Mouse (Mus musculus) R1 (cell line): Measurements from ENCODE around the gene Chrna1.

Experiments
- DNase-seq: peaks from one replicate; pipeline ENCODE4 v3.0.0-alpha.2; 2018; ENCODE audit warnings: low read depth, low spot score

Chrna1 gene

DNA sequence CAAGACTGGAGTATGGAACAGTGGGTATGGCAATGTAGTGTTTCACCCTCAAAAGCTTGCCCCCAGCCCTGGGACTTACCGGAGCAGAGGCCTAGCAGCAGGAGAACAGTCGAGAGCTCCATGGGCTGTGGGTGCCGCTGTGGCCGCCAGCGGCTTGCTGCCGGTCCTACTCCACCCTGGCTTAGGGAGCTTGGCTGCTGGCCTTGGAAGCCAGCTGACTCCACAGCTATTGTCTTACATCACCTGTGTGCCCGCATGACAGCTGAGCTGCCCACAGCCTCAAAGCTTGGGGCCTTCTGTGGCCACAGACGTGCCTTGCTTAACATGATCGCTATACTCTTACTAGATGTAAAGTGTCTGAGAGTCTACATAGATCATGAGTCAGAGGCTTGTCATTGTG, at the start of gene Chrna1:
Chrna1 (minus strand) TSS at position 173 of the 400 bp plus-strand sequence.
- no peak for DNase-seq

DNA sequence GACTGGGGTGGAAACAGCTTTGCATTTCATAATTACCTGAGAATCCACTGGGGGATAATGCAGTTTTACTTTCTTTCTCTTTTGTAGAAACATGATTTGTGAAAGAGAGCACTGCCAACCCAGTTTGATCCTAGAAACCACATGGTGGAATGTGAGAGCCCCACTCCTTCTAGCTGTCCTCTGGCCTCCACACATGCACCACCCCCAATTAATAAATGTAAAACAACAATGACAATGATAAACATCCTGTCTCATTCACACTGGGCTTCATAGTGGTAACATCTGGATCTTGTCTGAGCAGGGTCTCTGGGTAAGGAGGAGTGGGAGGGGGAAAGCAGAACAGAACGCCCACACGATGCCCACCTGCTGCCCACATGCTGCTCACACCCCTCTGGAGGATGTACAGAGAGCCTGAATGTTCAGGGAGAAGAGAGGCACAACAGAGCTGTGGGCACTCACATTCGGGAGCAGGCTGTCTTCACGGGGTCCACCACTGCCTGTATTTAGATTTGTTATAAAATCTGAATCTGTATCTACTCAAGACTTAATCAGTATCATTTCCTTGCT, 38.4 kb upstream of the Chrna1 start:
- DNase-seq: no peak

DNA sequence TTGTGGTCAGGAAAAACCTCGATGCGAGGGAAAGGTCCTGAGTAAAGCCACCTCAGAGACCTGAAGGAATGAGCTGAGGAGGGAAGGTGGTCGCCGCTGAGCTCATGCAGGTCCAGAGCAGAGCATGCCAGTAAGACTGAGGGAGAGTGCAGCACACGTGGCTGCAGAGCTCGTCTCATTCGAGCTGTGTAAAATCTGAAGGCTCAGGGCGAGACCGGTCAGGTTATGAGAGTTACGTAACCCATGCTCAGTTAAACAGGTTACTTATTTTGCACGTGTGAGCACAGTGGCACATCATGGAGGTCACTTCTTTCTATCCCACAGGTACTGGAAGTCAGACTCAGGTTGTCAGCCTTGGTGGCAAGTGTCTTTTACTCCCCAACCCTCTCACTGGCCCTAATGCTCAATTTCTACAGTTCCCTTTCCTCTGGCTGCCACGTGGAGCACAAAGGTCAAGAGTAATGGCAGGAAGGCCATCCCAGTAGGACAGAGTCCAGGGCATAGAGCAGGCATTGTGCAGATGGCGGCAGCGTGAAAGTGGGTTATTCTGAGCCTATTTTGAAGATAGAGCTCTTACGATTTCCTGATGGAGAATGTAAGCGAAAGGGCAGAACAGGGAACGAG, 36.4 kb upstream of the Chrna1 start:
- no peak for DNase-seq

DNA sequence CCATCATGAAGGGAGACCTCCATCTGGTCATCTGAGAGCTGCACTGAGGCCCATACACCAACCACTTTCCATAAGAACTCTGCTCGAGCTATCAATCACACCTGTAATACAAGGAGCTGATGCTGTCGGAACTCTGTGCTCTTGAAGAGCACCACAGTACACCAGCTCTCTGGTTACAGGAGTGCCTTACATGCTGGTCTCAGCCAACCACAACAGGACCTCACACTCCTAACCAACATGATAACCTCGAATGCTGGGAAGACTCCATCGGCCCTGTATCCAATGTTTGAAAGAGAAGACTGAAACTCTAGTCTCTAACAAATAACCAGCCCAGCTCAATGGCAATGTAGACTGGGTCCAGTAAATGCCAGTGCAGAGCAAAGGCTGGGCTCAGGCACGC, 35.3 kb upstream of the Chrna1 start:
- DNase-seq: no peak

DNA sequence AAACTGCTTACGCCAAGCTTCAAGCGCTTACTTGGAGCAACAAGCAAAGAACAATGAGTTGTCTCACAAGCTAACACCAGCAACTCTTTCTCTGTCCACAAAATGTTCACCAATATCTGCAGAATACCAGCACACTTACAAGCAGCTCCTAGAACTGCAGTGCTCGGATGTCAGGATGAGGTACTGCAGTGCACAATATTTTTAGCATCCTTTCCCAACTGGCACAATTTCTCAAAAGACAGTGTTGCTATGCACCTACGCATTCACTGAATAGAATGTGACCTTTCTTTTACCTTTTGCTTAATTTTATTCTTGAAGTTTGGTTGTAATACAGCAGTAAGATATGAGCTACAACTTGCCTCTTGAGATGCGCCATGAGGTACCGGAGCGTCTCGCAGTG, 34.2 kb upstream of the Chrna1 start:
- DNase-seq: no peak

DNA sequence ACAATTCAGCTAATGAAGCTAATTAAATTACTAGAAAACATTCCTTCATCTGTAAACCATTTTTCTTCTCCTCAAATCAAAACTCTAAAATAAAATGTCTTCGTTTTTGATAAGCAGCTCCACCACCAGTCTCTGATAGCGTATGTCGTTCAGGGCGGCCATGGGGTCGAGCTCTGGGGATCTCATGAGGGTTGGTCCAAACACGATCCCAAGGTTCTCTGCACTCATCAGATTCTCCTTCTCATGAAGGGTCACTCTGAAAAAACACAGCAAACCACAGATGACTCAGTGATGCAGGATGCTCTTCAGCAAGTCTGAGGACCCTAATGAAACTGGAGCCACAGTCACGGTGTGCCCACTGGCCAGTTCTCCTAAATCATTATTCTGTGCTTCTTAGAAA, 32.8 kb upstream of the Chrna1 start:
- no peak for DNase-seq

DNA sequence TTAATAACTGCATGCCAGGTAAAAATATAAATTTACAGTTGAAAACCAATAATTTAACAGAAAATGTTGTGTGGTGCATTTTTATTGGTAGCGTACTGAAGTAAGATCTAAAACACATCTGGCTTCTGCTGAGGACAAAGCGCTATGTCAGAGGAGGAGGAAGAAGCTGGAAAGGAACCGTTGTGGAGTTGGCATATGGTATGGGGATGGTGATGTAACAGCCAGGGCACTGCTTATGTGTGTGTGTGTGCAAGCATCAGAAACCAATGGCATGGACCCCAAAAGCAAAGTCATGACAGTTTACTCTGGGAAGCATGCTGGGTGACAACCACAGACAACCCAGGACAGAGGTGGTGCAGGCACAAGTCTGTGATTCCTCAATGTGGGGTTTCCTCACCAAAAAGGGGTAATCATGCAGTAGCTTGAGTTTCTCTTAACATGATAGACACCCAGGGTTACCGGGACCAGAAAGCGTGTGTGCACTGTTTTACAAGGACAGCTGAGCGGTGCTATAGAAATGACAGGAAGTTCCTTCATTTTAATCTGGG, 32.3 kb upstream of the Chrna1 start:
- DNase-seq: no peak

DNA sequence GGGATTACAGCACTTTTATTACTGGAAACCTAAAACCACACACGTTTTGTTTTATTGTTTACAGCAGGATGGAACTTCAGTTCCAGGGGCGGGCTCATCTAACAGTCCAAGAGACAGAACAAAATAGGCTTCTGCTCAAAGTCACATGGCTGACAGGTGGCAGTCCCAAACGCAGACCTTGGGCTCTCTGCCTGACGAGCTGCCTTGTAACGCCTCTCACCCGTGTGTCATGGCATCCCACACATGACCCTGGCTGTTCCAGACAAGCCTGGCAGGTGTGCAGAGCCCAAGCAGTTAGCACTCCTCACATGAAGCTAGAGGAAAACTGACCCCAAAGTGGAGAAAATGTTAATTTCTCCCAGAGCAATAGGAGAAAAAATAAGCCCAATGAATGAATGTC, 31.7 kb upstream of the Chrna1 start:
- no peak for DNase-seq

DNA sequence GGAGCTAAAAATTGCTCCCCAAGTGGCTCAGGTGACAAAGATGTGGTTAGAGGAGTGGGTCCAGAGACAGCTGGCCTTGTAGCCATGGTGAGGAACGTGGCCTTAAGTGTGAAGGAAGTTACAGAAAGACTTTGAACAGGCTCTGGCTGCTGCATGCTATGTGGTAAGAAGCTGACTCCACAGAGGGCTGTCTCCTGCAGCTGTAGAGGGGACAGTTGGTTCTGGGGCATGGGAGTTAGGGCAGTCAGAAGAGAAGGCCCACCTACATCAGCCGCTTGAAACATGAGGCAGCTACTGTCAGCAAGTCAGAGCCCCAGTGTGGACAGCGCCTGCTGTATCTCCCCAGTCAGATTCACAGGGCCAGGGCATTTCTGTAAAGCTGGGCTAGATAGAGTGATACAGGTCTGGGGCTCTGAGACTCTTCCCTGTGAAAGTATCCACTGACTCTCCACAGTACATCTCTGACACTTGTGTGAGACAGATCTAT, 29.6 kb upstream of the Chrna1 start:
- no peak for DNase-seq

DNA sequence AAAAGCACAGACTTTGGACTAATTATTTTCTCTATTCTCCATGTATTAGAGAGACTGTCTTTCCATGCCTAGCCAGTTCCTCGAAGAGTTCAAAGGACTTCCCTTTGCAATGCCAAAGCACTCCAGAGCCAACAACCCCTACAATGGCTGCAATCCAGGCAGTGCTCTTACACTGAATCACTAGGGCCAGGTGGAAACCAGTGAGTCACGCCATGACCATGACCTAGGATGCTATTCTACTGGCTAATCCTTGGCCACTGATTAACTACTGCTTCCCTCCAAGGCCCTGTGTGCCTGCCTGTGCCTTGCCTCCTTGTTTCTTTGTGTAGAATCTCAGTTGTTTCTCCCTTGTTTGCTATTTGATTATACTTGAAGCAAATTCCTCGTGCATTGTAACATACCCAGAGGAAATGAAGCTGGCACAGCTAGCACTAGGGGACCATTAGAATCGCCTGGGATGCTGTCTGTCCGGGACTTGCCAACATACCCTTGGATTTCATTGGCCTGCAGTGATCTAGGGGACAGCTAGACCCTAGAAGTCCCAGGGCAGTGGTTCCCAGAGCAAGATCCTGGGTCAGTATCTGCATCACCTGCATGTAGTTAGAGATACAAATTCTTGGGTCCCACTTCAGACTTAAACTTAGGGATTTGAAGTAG, 29.1 kb upstream of the Chrna1 start:
- DNase-seq: no peak

DNA sequence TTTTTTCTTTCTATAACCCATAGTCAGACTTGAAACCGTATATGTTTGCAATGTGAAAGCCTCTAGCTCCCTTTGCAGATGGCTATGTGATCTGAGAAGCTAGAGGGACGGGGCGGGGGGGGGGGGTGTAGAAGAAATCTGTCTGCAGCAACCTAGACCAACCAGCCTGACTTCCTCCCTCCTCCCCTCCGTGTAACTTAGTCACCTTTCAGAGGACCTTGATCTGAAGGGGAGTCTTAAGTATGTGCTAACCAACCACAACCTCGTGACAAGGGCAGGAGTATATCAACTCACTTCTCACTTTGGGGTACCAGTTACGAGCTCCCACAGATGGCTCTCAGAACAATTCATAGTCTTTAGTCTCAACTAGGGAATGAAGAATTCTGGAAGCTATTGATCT, 28.3 kb upstream of the Chrna1 start:
- DNase-seq: no peak

DNA sequence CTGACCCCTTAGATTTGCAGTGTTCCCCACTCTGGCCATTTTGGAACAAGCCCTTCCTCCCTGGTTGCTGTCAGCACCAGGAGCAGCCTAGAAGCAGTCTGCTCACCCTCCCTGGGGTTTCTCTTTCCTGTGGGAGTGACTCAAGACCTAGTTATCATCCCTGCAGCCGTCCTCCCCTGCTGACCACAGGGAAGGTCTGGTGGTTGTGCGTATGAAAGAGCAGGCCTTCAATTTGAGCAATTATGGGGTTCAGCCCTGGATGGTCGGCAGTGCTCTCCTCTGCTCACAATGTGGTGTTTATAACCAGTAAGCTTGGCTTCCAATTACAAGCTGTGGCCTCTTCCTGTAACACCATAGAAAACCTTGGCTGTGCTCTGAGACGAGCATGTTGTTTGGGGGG, 27.5 kb upstream of the Chrna1 start:
- DNase-seq: no peak

DNA sequence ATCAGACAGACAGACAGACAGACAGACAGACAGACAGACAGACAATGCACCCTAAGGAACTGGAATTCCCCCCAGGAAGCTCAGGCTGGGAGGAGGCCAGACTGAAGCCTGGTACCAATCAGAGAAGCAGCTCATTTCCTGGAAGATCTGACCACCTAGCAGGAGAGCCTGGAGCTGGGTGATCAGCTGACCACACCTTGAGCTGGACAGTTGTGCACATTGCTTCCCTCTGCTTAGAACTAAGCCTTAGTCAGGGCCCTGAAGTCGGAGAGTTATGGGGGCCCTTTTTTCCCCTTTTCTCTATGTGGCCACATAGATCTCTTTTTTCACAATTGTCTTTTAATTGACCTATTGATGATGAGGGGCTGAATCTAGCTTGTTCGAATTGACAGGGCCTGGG, 27.0 kb upstream of the Chrna1 start:
- DNase-seq: no peak

DNA sequence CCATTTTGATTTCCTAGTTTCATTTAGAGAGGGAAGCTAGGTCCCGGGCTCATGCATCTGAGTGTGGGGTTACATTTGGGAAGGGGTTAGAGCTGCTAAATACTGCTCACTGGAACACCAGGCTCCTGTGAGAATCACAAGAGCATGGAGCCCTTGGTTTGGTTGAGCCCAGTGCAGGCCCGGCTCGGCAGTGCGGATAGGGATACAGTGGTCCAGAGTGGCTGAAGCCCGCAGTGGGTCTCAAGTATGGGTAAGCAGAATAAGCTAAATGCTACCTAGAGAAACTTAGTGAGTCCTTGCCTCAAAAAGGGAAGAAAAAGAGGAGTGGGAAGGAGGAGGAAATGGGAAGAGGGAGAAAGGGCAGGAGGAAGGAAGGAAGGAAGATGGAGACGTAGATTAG, 26.5 kb upstream of the Chrna1 start:
- DNase-seq: no peak

DNA sequence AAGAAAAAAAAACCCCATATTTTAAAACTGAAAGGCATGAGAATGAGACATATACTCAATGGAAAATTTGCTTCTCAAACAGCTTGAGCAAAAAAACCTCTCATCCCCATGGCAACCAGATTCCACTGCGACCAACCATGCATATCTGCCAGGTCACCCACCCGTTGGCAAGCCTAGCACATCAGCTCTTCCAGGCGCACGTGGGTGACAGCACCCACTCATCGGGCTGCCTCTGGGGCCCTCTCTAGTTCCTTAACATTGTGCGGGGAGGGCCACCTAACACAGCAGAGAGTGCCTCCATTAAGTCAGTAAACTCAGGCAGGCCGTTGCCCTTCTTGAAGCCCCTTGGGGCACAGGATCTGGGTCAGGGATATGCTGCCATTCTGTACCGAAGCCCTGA, 24.9 kb upstream of the Chrna1 start:
- DNase-seq: no peak

DNA sequence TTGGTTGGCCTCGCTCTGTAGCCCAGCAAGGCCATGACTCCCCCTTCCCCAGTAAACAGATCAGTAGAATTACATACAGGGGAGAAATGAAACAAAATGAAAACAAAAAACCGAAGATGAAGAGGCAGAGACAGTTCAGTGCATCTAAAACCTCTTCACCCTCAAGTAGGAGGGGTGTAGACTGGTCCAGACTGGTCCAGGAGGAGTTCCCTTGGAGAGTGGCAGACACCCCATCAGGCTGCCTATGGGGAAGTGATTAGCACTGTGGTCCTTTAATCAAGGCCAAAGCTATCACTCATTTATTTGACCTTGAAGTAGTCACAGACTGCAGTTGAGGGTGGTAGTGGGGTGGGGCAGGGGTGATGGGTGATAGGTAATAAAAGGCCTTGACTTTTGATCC, 24.4 kb upstream of the Chrna1 start:
- DNase-seq: no peak

DNA sequence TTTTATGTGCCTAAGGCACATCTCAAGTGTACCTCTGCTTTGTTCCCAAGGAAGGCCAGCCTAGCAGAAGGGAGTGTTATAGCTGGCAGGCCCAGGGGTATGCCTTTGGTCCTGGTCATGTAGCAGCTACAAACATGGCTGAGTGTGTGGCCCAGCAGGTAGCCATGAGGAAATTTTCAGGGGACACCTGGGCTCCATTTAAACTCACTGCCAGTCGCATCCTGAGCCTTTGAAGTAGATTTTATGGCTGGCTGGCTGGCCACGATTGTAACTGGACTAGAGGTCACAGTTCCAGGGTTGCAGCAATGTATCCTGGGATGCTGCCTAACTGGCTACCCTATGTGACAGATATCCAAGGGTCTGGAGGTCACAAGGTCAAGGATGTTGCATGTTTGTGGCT, 20.5 kb upstream of the Chrna1 start:
- DNase-seq: no peak

DNA sequence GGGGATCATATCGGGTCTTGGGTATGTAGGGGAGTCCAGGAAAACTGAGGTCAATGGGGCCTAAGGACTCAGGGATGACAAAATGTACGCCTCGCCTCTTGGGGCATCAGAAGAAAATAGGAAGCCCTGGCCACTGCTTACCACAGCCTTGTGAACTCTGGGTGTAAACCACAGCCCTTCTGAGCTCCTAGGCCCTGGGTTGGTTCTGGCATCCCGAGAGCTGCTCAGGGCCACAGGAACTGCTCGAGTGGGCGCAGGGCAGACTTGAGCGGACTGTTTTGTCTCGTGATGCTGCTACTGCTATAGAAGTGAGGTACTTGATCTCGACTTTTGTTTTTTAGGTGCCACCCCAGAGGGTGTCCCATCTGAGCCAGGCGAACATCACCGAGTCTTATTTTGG, 17.6 kb upstream of the Chrna1 start:
- DNase-seq: no peak

DNA sequence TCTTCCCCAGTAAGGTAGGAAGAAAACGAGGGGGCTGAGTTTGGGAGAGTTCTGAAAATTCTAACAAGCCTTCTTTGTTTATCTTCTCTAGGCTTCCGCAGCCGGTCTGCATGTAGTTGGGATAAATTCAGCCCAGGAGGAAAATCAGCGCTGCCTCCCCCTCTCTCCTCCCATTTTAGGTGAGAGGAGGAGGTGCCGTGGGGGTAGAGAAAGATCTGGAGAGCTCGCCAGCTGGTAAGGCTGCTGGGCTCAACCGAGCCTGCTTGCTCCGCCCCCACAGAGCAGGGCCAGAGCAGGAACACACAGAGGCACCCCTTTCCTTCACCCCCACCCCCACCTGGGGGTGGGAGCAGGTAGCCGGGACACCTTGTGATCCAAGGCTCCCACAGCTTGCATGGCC, 16.6 kb upstream of the Chrna1 start:
- DNase-seq: peak; percentile 32

DNA sequence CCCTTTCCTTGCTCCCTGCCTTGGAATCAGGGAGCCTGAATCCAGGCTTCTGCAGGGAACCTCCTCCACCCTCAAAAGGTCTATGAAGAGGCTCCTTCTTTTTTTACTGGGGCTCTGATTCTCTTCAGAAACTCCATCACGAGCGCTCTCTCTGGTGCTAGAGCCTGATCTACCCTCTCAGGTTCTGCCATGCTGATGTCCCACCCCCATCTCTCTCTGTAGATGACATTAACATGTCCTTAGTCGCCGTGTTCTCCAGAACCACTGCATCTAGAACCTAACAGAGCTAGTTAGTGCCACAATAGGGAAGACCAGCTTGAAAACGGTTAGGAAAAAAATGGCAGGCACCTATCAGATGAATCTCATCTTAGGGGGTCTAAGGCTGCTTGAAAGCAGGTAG, 16.2 kb upstream of the Chrna1 start:
- no peak for DNase-seq

DNA sequence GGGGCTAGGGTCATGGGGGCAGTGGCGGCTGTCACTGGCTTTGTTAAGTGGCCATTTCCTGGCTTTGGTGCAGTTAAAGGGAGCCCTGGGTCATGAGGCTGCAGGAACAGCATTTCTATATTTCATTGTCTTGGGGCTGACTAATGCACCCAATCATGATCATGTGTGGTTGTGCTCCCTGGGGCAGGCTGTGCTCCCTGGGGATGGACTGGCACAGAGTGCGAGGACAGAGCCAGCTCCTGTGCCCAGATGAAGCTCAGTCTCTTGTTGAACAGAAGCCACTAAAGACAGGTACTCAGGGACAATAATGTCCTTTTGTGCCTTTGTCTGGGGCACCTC, 12.9 kb upstream of the Chrna1 start:
- no peak for DNase-seq

DNA sequence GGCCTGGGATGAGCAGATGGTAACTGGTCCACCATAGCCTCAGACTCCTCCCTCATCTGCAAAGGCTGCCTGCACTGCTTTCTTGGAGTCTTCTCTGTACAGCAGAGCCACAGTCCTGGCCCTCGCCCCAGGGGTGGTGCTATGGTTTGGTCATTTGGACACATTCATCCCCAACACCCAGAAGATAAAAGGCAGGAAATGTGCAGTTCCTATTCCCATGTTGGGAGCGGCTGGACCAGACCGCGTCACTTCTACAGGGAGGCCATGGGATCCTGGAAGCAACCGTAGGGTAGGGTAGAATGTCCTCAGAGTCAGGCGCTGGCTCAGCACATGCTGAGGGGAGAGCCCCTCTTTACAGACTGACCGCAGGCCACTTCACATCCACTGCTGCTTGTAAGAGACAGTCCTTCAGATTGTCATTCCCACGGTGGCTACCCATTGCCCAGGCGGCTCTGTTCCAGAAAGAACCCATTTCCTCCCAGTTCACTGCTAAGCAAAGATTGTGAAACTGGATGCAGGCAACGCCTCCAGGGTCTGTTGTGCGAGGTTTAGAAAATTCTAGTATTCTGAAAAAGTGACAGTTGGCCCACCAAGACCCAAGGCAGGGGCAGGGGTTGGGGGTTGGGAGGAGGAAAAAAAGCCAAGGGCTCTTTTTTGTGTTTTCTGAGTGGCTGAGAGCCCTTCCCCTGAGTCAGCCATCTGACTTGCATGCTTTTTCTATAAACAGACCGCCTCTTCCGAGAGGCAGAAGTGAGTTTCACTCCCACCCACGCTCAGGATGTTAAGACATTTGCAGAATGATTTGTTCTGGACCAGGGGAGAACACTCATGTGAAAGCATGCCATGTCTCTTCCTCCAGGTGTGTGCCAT, 12.3 kb upstream of the Chrna1 start:
- DNase-seq: no peak
